Mouse (Mus musculus): ENCODE measurements around the gene Scpep1. TPM values are rescaled to one million over a fixed set of nuclear protein-coding genes. Genes with fewer than 3 reads are reported as not detected.

Gene Scpep1
- total RNA-seq, 1 experiment, result 140 TPM

GRCm38 (mm10) chr11:88994492-88994891, 39.2 kb upstream of the Scpep1 start:
- TF ChIP-seq CHD2 (IDR thresholded peaks at IDR 0.05; ENCODE audit: low read depth, low read length), result no peak
- no peak for TF ChIP-seq ZC3H11A (IDR thresholded peaks at IDR 0.05; ENCODE audit: borderline replicate concordance, low read depth, low read length)
- TF ChIP-seq ZNF384 (IDR thresholded peaks at IDR 0.05; ENCODE audit: low read depth, low read length), result no peak
- no peak for TF ChIP-seq MAFK (IDR thresholded peaks at IDR 0.05; ENCODE audit: insufficient read depth, low read depth, low read length)
- no peak for TF ChIP-seq HCFC1 (IDR thresholded peaks at IDR 0.05; ENCODE audit: borderline replicate concordance, insufficient read depth, low read length)
- H3K4me1 ChIP-seq (ENCODE audit: control insufficient read depth in 2 of 2, insufficient read depth in 2 of 2, low read length in 2 of 2, poor library complexity in 1 of 2), result peaks cover 8 to 22% of the 10 kb centered on the region in 2 experiments
- H3K27ac ChIP-seq (ENCODE audit: insufficient read depth, low read depth, low read length, poor library complexity, severe bottlenecking), result peak overlapping the region; percentile 81; the same call in 1 of the 2 replicates
- no peaks in the 10 kb centered on the region for H3K9me3 ChIP-seq (ENCODE audit: control insufficient read depth, insufficient read depth, low read depth, low read length)
- H3K36me3 ChIP-seq (ENCODE audit: control insufficient read depth, insufficient read depth, low read length, poor library complexity, severe bottlenecking), result 0 out of 2 replicates have a peak, but pooled peaks cover 6% of the 10 kb centered on the region
- no peak for DNase-seq (ENCODE audit: low read depth, low spot score)
- H3K9ac ChIP-seq (ENCODE audit: insufficient read depth, low read depth, low read length, poor library complexity, severe bottlenecking), result no peak overlapping the region; the same call in 1 of the 2 replicates
- peak overlapping the region in 1 of 2 experiments; percentile 22; a peak in 1 of 4 replicates for H3K4me3 ChIP-seq (ENCODE audit: insufficient read depth in 1 of 2, low read depth in 1 of 2, low read length in 2 of 2, poor library complexity in 1 of 2, severe bottlenecking in 1 of 2)
- in situ Hi-C loops (cut with MboI; ENCODE audit: low sequenced_read_pairs in 2 of 2, unreplicated experiment in 2 of 2), result no loop called here

- Histone ChIP-seq H3K4me1 (ENCODE audit: control insufficient read depth in 2 of 2, insufficient read depth in 2 of 2, low read length in 2 of 2, poor library complexity in 1 of 2) (peaks cover 8 to 22% of the 10 kb centered on the region in 2 experiments), H3K36me3 (ENCODE audit: control insufficient read depth, insufficient read depth, low read length, poor library complexity, severe bottlenecking) (peaks cover 8% of the 10 kb centered on the region; the same call in 1 of the 2 replicates), H3K27ac (ENCODE audit: insufficient read depth, low read depth, low read length, poor library complexity, severe bottlenecking) (peak overlapping the region; percentile 81; the same call in 1 of the 2 replicates), H3K4me3 (ENCODE audit: insufficient read depth in 1 of 2, low read depth in 1 of 2, low read length in 2 of 2, poor library complexity in 1 of 2, severe bottlenecking in 1 of 2) (no peak overlapping the region), H3K9me3 (ENCODE audit: control insufficient read depth, insufficient read depth, low read depth, low read length) (no peaks in the 10 kb centered on the region), H3K9ac (ENCODE audit: insufficient read depth, low read depth, low read length, poor library complexity, severe bottlenecking) (no peak overlapping the region)
- in situ Hi-C loops (cut with MboI; ENCODE audit: low sequenced_read_pairs in 2 of 2, unreplicated experiment in 2 of 2), result no loop called here
- TF ChIP-seq HCFC1 (IDR thresholded peaks at IDR 0.05; ENCODE audit: borderline replicate concordance, insufficient read depth, low read length), result no peak
- peak; percentile 55; the same call in 1 of the 2 replicates for TF ChIP-seq ZC3H11A (IDR thresholded peaks at IDR 0.05; ENCODE audit: borderline replicate concordance, low read depth, low read length)
- peak; percentile 41; the same call in 1 of the 2 replicates for TF ChIP-seq CHD2 (IDR thresholded peaks at IDR 0.05; ENCODE audit: low read depth, low read length)
- peak; percentile 94 for DNase-seq (ENCODE audit: low read depth, low spot score)
Observed at GRCm38 (mm10) chr11:88993625-88994024, 38.4 kb upstream of the Scpep1 start.

GRCm38 (mm10) chr11:88993186-88993585, 37.9 kb upstream of the Scpep1 start:
- Histone ChIP-seq H3K4me3 (ENCODE audit: insufficient read depth in 1 of 2, low read depth in 1 of 2, low read length in 2 of 2, poor library complexity in 1 of 2, severe bottlenecking in 1 of 2) (no peak overlapping the region), H3K9me3 (ENCODE audit: control insufficient read depth, insufficient read depth, low read depth, low read length) (no peaks in the 10 kb centered on the region), H3K27ac (ENCODE audit: insufficient read depth, low read depth, low read length, poor library complexity, severe bottlenecking) (no peak overlapping the region), H3K36me3 (ENCODE audit: control insufficient read depth, insufficient read depth, low read length, poor library complexity, severe bottlenecking) (peaks cover 8% of the 10 kb centered on the region; the same call in 1 of the 2 replicates), H3K4me1 (ENCODE audit: control insufficient read depth in 2 of 2, insufficient read depth in 2 of 2, low read length in 2 of 2, poor library complexity in 1 of 2) (peaks cover 8 to 20% of the 10 kb centered on the region in 2 experiments), H3K9ac (ENCODE audit: insufficient read depth, low read depth, low read length, poor library complexity, severe bottlenecking) (no peak overlapping the region)
- DNase-seq (ENCODE audit: low read depth, low spot score), result no peak
- in situ Hi-C loops (cut with MboI; ENCODE audit: low sequenced_read_pairs in 2 of 2, unreplicated experiment in 2 of 2), result no loop called here
- no peak for TF ChIP-seq ZC3H11A (IDR thresholded peaks at IDR 0.05; ENCODE audit: borderline replicate concordance, low read depth, low read length)
- TF ChIP-seq MAFK (IDR thresholded peaks at IDR 0.05; ENCODE audit: insufficient read depth, low read depth, low read length), result no peak
- TF ChIP-seq CHD2 (IDR thresholded peaks at IDR 0.05; ENCODE audit: low read depth, low read length), result no peak
- TF ChIP-seq HCFC1 (IDR thresholded peaks at IDR 0.05; ENCODE audit: borderline replicate concordance, insufficient read depth, low read length), result no peak
- no peak for TF ChIP-seq ZNF384 (IDR thresholded peaks at IDR 0.05; ENCODE audit: low read depth, low read length)

DNA sequence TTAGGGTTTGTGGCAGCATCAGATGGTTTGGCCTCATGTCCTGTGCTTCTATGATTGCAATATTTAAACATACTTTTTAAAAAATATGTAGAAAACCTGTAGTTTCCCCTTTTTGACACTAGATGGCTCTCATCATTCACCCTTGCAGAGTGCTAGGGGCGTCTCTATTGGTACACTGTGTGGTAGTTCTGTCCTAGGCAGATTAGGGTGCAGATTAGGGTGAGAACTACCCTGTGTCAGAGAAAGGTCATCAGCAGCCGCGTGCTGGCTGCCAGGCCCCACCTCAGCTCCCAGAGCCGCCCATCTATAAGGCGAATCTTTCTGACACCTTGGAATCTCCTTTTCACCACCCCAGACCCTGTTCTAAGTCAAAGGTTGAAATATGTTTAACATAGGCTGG, 34.3 kb upstream of the Scpep1 start:
- TF ChIP-seq CHD2 (IDR thresholded peaks at IDR 0.05; ENCODE audit: low read depth, low read length), result no peak
- no peak for TF ChIP-seq ZNF384 (IDR thresholded peaks at IDR 0.05; ENCODE audit: low read depth, low read length)
- TF ChIP-seq HCFC1 (IDR thresholded peaks at IDR 0.05; ENCODE audit: borderline replicate concordance, insufficient read depth, low read length), result no peak
- no peak for TF ChIP-seq MAFK (IDR thresholded peaks at IDR 0.05; ENCODE audit: insufficient read depth, low read depth, low read length)
- no peak for TF ChIP-seq ZC3H11A (IDR thresholded peaks at IDR 0.05; ENCODE audit: borderline replicate concordance, low read depth, low read length)
- H3K36me3 ChIP-seq (ENCODE audit: control insufficient read depth, insufficient read depth, low read length, poor library complexity, severe bottlenecking), result peaks cover 19% of the 10 kb centered on the region
- in situ Hi-C loops (cut with MboI; ENCODE audit: low sequenced_read_pairs in 2 of 2, unreplicated experiment in 2 of 2), result no loop called here
- no peak overlapping the region for H3K4me3 ChIP-seq (ENCODE audit: insufficient read depth in 1 of 2, low read depth in 1 of 2, low read length in 2 of 2, poor library complexity in 1 of 2, severe bottlenecking in 1 of 2)
- DNase-seq (ENCODE audit: low read depth, low spot score), result no peak
- no peaks in the 10 kb centered on the region for H3K9me3 ChIP-seq (ENCODE audit: control insufficient read depth, insufficient read depth, low read depth, low read length)
- no peak overlapping the region for H3K9ac ChIP-seq (ENCODE audit: insufficient read depth, low read depth, low read length, poor library complexity, severe bottlenecking)
- H3K4me1 ChIP-seq (ENCODE audit: control insufficient read depth in 2 of 2, insufficient read depth in 2 of 2, low read length in 2 of 2, poor library complexity in 1 of 2), result peaks cover 4 to 7% of the 10 kb centered on the region in 2 experiments; a peak in 3 of 4 replicates
- no peak overlapping the region for H3K27ac ChIP-seq (ENCODE audit: insufficient read depth, low read depth, low read length, poor library complexity, severe bottlenecking)

All from ES-E14 (cell line).